Mouse (Mus musculus): Measurements from ENCODE around the gene Lurap1. TPM values are rescaled to one million over a fixed set of nuclear protein-coding genes. Genes with fewer than 3 reads are reported as not detected.

Gene Lurap1
- polyA plus RNA-seq, 1 experiment from 2014 or later: 1.8 TPM

GRCm38 (mm10) chr4:116150156-116150861 is 829 bp downstream of the Lurap1 start:
- peaks cover 5% of the 10 kb centered on the region for H3K4me1 ChIP-seq (ENCODE audit: control insufficient read depth, insufficient read depth, low read length)
- WGBS: under 1% methylated on average over 53 of the region's 73 CpGs
- peak overlapping the region; percentile 61 for H3K4me3 ChIP-seq (replicated peaks; ENCODE audit: low read depth, low read length)
- peak overlapping the region; percentile 87 for H3K27ac ChIP-seq (replicated peaks; ENCODE audit: low read depth, low read length)
- H3K36me3 ChIP-seq (ENCODE audit: control insufficient read depth, insufficient read depth, low read length): peaks cover 35% of the 10 kb centered on the region
- peak; percentile 92 for ATAC-seq (ENCODE audit: low FRiP score, low TSS enrichment)
- peak overlapping the region; percentile 94 for H3K9ac ChIP-seq (replicated peaks; ENCODE audit: low read length)
- DNase-seq: peak; percentile 87
- peak overlapping the region; percentile 58 for H3K4me2 ChIP-seq (ENCODE audit: low read length)
- H3K27me3 ChIP-seq (ENCODE audit: control insufficient read depth, insufficient read depth, low read length): no peaks in the 10 kb centered on the region
- no peaks in the 10 kb centered on the region for H3K9me3 ChIP-seq (ENCODE audit: control insufficient read depth, low read length)

DNA sequence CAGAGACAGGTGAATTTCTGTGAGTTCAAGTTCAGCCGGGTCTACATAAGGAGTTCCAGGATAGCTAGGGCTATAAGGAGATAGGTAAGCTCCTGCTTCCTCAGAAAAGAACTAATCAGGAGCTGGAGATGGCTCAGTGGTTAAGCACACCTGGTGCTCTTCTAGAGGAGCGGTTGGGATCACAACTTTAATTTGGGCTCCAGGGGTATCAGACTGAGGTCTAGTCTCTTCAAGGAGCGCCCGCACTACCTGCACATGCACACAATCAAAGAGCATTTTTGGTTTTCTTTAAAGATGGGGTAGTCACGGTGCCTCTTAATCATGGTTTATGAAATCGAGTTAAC is 1.4 kb downstream of the Lurap1 start:
- ATAC-seq (ENCODE audit: low FRiP score, low TSS enrichment) (no peak; the same call in 1 of the 2 replicates), DNase-seq (no peak)
- H3K4me3 ChIP-seq (replicated peaks; ENCODE audit: low read depth, low read length): peak overlapping the region; percentile 61
- peaks cover 7% of the 10 kb centered on the region for H3K4me1 ChIP-seq (ENCODE audit: control insufficient read depth, insufficient read depth, low read length)
- peak overlapping the region; percentile 58 for H3K4me2 ChIP-seq (ENCODE audit: low read length)
- H3K27me3 ChIP-seq (ENCODE audit: control insufficient read depth, insufficient read depth, low read length): no peaks in the 10 kb centered on the region
- H3K9ac ChIP-seq (replicated peaks; ENCODE audit: low read length): peak overlapping the region; percentile 94
- peaks cover 30% of the 10 kb centered on the region for H3K36me3 ChIP-seq (ENCODE audit: control insufficient read depth, insufficient read depth, low read length)
- no peaks in the 10 kb centered on the region for H3K9me3 ChIP-seq (ENCODE audit: control insufficient read depth, low read length)
- peak overlapping the region; percentile 87 for H3K27ac ChIP-seq (replicated peaks; ENCODE audit: low read depth, low read length)
- 21% methylated on average over 6 of the region's 6 CpGs for WGBS

DNA sequence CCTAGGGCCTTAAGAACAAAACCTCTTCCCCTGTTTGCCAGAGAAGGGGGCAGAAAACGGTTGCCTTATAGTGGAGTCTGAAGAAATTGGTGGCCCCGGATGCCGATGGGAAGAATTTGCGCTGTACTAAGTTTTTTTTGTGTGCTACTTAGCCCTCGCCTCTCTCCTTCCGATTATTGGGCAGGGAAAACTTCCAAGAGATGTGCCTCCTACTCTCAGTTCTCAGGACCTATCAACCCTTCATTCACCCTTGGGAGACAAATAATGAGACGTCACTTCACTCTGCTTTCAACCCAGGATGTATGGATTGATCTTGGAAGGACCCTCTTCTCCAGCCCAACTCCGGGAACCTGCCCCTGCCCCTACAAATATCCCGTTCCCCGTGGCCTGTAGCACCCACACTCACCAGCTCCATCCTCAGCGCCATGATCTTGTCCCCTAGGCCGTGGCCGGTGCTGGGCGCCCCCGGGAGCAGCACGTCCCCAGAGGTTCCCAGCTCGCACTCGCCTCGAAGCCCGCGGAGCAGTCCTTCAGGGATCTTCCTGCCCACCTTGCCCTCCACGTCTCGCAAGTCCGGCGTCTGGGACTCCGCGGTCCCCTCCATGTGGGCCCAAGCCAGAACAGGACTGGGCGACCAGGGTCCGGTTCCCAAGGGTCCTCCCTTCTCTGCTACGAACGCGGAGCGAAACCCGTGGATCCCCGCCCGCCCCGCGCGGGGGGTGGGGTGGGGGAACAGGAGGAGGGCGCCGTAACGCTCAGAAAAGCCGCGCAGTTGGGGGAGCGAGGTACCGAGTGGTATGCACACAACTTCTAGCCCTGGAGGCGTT is 7.0 kb downstream of the Lurap1 start:
- H3K27ac ChIP-seq (replicated peaks; ENCODE audit: low read depth, low read length): no peak overlapping the region
- peak overlapping the region; percentile 50 for H3K9ac ChIP-seq (replicated peaks; ENCODE audit: low read length)
- peak; percentile 76 for DNase-seq
- peaks cover 16% of the 10 kb centered on the region; the same call in 1 of the 2 replicates for H3K4me1 ChIP-seq (ENCODE audit: control insufficient read depth, insufficient read depth, low read length)
- 1% methylated on average over 42 of the region's 47 CpGs for WGBS
- no peaks in the 10 kb centered on the region for H3K36me3 ChIP-seq (ENCODE audit: control insufficient read depth, insufficient read depth, low read length)
- peak overlapping the region; percentile 87 for H3K4me2 ChIP-seq (ENCODE audit: low read length)
- H3K4me3 ChIP-seq (replicated peaks; ENCODE audit: low read depth, low read length): peak overlapping the region; percentile 53
- no peaks in the 10 kb centered on the region for H3K9me3 ChIP-seq (ENCODE audit: control insufficient read depth, low read length)
- H3K27me3 ChIP-seq (ENCODE audit: control insufficient read depth, insufficient read depth, low read length): 0 out of 2 replicates have a peak, but pooled peaks cover 4% of the 10 kb centered on the region
- peak; percentile 58; the same call in 1 of the 2 replicates for ATAC-seq (ENCODE audit: low FRiP score, low TSS enrichment)

DNA sequence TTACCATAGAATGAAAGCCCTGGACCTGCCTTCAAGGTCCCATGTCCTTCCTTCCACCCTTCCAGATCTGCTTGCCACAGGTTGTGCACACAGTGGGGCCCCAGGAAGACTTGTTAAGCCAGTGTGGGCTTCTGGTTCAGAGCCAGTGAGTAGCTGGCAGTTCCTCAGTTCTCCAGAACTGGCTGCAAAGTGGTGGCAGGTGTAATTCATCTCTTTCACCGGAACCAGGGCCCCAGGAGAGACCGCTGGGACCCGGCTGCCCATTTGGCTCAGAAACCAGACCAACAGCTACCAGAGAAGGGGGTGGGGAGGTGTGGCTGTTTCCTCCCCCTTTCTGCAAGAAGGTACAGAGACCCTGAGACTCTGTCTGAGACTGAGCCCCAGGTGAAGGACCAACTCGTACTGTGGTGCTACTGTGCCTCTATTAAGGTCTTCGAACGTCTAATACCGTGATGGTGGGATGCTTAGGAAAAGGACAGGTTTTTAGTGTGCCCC is 7.8 kb downstream of the Lurap1 start:
- Histone ChIP-seq H3K4me1 (ENCODE audit: control insufficient read depth, insufficient read depth, low read length) (peaks cover 16% of the 10 kb centered on the region; the same call in 1 of the 2 replicates), H3K9ac (replicated peaks; ENCODE audit: low read length) (no peak overlapping the region; the same call in 1 of the 2 replicates), H3K36me3 (ENCODE audit: control insufficient read depth, insufficient read depth, low read length) (no peaks in the 10 kb centered on the region), H3K4me3 (replicated peaks; ENCODE audit: low read depth, low read length) (no peak overlapping the region), H3K9me3 (ENCODE audit: control insufficient read depth, low read length) (no peaks in the 10 kb centered on the region), H3K27me3 (ENCODE audit: control insufficient read depth, insufficient read depth, low read length) (0 out of 2 replicates have a peak, but pooled peaks cover 4% of the 10 kb centered on the region), H3K27ac (replicated peaks; ENCODE audit: low read depth, low read length) (no peak overlapping the region), H3K4me2 (ENCODE audit: low read length) (peak overlapping the region; percentile 87)
- ATAC-seq (ENCODE audit: low FRiP score, low TSS enrichment): no peak
- WGBS: 14% methylated on average over 7 of the region's 7 CpGs
- no peak for DNase-seq

- H3K4me1 ChIP-seq (ENCODE audit: control insufficient read depth, insufficient read depth, low read length): peaks cover 16% of the 10 kb centered on the region; the same call in 1 of the 2 replicates
- no peaks in the 10 kb centered on the region for H3K36me3 ChIP-seq (ENCODE audit: control insufficient read depth, insufficient read depth, low read length)
- H3K9me3 ChIP-seq (ENCODE audit: control insufficient read depth, low read length): no peaks in the 10 kb centered on the region
- H3K4me2 ChIP-seq (ENCODE audit: low read length): no peak overlapping the region
- H3K9ac ChIP-seq (replicated peaks; ENCODE audit: low read length): no peak overlapping the region
- H3K27ac ChIP-seq (replicated peaks; ENCODE audit: low read depth, low read length): no peak overlapping the region
- DNase-seq (no peak), ATAC-seq (ENCODE audit: low FRiP score, low TSS enrichment) (no peak)
- 0 out of 2 replicates have a peak, but pooled peaks cover 4% of the 10 kb centered on the region for H3K27me3 ChIP-seq (ENCODE audit: control insufficient read depth, insufficient read depth, low read length)
- WGBS: 79% methylated on average over 7 of the region's 7 CpGs
- H3K4me3 ChIP-seq (replicated peaks; ENCODE audit: low read depth, low read length): no peak overlapping the region
Observed at GRCm38 (mm10) chr4:116142269-116142668, 8.9 kb downstream of the Lurap1 start.

- H3K9me3 ChIP-seq (ENCODE audit: control insufficient read depth, low read length): no peaks in the 10 kb centered on the region
- ATAC-seq (ENCODE audit: low FRiP score, low TSS enrichment): no peak
- 76% methylated on average over 1 of the region's 1 CpGs for WGBS
- no peak for DNase-seq
- H3K9ac ChIP-seq (replicated peaks; ENCODE audit: low read length): no peak overlapping the region
- 0 out of 2 replicates have a peak, but pooled peaks cover 4% of the 10 kb centered on the region for H3K27me3 ChIP-seq (ENCODE audit: control insufficient read depth, insufficient read depth, low read length)
- no peak overlapping the region for H3K4me3 ChIP-seq (replicated peaks; ENCODE audit: low read depth, low read length)
- H3K4me2 ChIP-seq (ENCODE audit: low read length): no peak overlapping the region
- no peaks in the 10 kb centered on the region for H3K36me3 ChIP-seq (ENCODE audit: control insufficient read depth, insufficient read depth, low read length)
- peaks cover 16% of the 10 kb centered on the region; the same call in 1 of the 2 replicates for H3K4me1 ChIP-seq (ENCODE audit: control insufficient read depth, insufficient read depth, low read length)
- no peak overlapping the region for H3K27ac ChIP-seq (replicated peaks; ENCODE audit: low read depth, low read length)
Observed at GRCm38 (mm10) chr4:116141736-116142135, 9.4 kb downstream of the Lurap1 start.

DNA sequence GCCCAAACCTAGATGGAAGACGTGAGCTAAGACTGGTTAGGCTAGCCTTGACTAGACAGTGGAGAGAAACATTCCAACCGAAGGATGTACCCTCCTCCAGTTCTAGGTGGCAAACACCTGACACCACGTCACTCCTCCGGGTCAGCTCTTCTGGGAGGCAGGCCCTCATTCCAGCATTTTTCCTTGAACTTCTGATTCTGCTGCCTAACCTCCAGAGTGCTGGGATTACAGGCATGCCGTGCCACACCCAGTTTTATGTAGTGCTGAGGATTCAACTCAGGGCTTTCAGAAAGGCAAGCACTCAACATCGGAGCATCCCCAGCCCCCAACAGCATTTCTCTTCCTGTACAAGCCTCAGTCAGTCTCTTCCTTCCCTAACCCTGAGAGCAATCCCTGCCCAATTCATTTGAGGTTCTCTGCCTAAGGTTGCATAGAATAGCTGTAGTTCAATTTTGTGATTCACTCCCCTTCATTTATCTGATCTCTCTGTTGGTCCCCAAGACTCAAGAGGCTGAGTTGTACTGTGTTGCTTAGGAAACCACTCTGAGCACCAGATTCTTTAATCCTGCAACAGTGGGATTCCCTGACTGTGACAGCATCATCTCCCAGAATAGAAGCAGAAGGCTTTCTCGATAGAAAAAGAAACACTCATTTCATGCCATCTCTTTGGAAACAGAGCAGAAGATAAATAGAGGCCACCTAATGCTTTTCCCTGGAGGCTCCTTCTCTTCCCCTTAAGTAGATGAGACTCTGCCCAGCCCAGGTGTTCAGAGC is 10.2 kb downstream of the Lurap1 start:
- H3K27ac ChIP-seq (replicated peaks; ENCODE audit: low read depth, low read length): no peak overlapping the region
- no peaks in the 10 kb centered on the region for H3K36me3 ChIP-seq (ENCODE audit: control insufficient read depth, insufficient read depth, low read length)
- 78% methylated on average over 7 of the region's 7 CpGs for WGBS
- H3K9ac ChIP-seq (replicated peaks; ENCODE audit: low read length): no peak overlapping the region
- H3K27me3 ChIP-seq (ENCODE audit: control insufficient read depth, insufficient read depth, low read length): 0 out of 2 replicates have a peak, but pooled peaks cover 4% of the 10 kb centered on the region
- H3K4me1 ChIP-seq (ENCODE audit: control insufficient read depth, insufficient read depth, low read length): peaks cover 16% of the 10 kb centered on the region; the same call in 1 of the 2 replicates
- no peaks in the 10 kb centered on the region for H3K9me3 ChIP-seq (ENCODE audit: control insufficient read depth, low read length)
- no peak overlapping the region for H3K4me3 ChIP-seq (replicated peaks; ENCODE audit: low read depth, low read length)
- no peak overlapping the region for H3K4me2 ChIP-seq (ENCODE audit: low read length)
- ATAC-seq (ENCODE audit: low FRiP score, low TSS enrichment) (no peak), DNase-seq (no peak)

- Histone ChIP-seq H3K4me2 (ENCODE audit: low read length) (no peak overlapping the region), H3K9ac (replicated peaks; ENCODE audit: low read length) (no peak overlapping the region), H3K27ac (replicated peaks; ENCODE audit: low read depth, low read length) (no peak overlapping the region), H3K4me3 (replicated peaks; ENCODE audit: low read depth, low read length) (no peak overlapping the region), H3K4me1 (ENCODE audit: control insufficient read depth, insufficient read depth, low read length) (no peaks in the 10 kb centered on the region), H3K9me3 (ENCODE audit: control insufficient read depth, low read length) (no peaks in the 10 kb centered on the region), H3K27me3 (ENCODE audit: control insufficient read depth, insufficient read depth, low read length) (no peaks in the 10 kb centered on the region), H3K36me3 (ENCODE audit: control insufficient read depth, insufficient read depth, low read length) (no peaks in the 10 kb centered on the region)
- no peak for DNase-seq
- ATAC-seq (ENCODE audit: low FRiP score, low TSS enrichment): no peak
- 52% methylated on average over 13 of the region's 13 CpGs for WGBS
Observed at GRCm38 (mm10) chr4:116137421-116137996, 13.6 kb downstream of the Lurap1 start.

Measured in midbrain, embryonic 14.5 days (tissue).